Mouse (Mus musculus) retina, postnatal 7 days (tissue): ENCODE data around the gene Mrpl42.

Experiments used
- DNase-seq: peaks from one replicate; pipeline ENCODE4 v3.0.0-alpha.2; 2012; ENCODE audit warnings: low read depth, low spot score

The Mrpl42 gene

DNA sequence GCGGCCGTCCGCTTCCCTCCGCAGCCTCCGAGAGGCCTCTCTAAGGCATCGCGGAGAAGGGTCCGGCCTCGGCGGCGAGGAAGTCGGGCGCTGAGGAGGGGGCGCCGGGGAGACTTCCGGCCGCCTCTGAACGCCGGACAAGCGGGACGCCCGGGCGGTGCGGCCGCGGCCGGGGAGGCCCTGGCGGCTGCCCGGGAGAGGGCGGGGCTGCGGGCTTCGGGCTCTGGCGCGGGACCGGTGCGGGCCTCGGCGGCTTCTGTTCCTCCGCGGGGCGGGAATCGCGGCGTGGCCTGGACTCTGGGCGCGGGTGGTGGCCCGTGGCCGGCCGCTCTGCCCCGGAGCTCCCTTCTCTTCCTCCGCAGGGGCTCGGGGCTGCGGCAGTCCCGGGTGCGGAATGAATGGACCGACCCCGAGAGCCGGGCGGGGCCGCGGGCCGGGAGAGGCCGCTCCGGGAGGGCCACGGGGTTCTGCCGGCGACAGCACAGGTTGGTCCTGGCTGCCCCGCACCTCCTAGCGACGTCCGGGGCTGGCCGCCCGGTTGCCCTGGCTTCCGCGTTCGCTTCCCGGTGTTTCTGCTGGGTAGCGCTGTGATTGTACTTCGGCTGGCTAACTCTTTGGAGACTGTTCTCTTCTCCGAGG is 13.7 kb upstream of the Mrpl42 start:
- no peak for DNase-seq

DNA sequence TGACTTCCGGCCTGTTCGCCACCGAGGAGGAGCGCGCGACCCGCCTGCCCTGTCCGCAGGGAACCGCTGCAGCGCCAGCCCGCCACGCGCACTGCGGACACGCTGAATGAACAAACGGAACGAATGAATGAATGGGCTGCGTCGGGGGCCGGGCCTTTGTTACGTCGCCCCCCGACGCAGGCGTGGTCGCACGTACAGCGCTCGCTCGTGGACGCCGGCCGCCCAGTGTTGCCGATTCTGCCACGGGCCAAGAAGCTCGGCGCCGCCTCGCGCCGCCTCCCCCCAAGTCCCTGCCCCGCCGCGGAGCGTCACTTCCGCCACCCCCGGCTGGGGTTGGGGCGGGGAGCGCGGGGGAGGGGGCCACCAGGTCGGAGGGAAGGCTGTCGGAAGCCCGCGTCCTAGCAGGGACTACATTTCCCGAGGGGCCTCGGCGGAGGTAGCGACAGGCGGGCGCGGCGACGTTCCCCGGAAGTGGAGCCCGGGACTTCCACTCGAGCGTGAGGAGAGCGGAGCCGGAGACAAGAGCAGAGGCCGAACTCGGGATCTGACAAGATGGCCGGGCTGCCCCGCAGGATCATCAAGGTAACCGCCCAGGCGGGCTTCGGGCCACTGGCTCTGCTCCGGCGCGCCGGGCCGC is 13.0 kb upstream of the Mrpl42 start, which contains the start of gene Ube2n:
TSS of gene Ube2n (plus strand) at position 490 of the 637 bp plus-strand sequence.
- DNase-seq: peak; percentile 96

DNA sequence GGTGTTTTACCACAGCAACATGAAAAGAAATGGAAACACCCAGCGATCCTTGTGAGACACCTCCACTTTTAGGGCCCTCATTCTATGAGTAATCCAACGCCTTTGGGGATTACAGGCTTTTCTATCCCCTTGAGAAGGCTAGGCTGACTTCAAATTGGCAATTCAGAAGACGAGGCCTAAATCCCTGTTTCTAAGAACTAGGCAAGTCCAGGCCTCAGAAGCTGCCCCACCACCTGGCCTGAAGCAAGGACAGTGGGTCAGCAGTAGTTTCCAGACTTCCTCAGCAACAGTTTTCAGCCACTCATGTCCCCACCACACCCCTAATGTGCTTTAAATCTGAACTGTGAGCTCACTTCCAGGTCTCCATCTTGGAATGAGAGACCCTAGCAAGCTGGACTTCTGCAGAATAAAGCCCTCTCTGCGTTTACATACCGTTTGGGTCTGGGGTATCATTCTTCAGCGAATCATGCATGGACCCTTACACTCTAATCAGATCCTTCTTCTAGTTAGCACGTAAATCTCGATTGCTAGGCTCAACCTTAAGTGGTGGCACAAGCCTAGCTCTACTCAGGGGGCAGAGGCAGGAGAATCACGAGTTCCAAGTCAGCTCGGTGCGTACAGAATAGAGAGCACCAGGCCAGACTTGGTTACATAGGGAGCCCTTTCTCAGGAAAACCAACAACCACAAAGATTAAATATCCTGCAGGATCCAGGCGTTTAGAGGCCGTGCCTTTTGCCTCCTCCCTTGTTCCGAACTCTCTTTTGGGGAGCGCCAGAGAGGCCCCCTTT is 12.2 kb upstream of the Mrpl42 start:
- DNase-seq: no peak

DNA sequence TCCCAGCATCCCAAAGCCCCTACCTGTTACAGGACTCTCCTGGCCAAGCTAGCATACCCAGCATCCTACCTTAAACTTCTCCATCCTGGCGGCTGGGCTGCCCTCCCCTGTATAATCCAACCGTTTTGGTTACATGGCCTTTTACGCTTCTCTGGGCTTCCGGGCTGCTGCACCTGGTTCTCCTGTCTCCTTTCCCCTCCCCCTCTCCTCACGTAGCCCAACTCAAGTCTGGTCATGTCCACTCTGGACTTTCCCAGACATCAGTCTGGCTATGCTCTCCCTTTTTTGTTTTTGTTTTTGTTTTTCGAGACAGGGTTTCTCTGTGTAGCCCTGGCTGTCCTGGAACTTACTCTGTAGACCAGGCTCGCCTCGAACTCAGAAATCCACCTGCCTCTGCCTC is 10.9 kb upstream of the Mrpl42 start:
- no peak for DNase-seq

GRCm38 (mm10) chr10:95509263-95509662 is 7.5 kb upstream of the Mrpl42 start:
- DNase-seq: no peak

- no peak for DNase-seq
Observed at GRCm38 (mm10) chr10:95508793-95509192, 7.1 kb upstream of the Mrpl42 start.

DNA sequence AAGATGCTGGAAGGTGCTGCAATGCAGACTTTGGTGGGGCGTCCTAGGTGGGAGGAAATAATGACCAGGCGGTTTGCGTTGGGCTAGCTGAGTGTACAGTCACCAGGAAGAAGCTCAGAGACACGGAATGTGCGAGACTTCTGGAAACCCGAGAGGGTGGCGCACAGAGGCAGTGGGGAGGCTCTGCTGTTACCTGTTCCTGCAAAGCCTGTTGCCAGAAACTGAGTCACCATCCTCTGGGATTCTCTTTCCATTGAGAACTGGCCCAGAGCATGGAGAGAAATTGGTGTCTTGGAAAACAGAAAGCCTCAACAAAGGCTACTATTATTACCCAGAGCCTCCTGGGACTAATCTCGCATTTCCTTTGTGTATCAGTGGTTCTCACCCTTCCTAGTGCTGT is 6.4 kb upstream of the Mrpl42 start:
- DNase-seq: no peak

DNA sequence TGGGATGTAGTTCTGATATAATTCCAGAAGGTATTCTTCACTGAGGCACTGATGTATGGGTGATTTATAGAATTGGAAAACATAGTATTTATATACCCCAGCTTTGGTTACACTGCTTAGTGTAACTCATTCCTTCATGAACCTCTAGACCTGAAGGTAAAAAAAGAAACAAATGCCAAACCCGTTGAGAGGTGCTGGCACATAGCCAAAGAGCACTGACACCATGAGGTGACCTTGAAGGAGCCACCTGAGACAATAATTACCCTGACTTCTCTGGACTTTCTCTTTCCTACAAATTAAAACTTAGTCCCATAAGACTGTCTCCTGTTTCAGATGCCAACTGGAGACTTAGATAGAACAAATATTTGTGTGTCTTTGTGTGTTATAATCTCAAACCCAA is 2.6 kb upstream of the Mrpl42 start:
- DNase-seq: no peak

- DNase-seq: no peak
Observed at GRCm38 (mm10) chr10:95503443-95504235, 1.9 kb upstream of the Mrpl42 start.

DNA sequence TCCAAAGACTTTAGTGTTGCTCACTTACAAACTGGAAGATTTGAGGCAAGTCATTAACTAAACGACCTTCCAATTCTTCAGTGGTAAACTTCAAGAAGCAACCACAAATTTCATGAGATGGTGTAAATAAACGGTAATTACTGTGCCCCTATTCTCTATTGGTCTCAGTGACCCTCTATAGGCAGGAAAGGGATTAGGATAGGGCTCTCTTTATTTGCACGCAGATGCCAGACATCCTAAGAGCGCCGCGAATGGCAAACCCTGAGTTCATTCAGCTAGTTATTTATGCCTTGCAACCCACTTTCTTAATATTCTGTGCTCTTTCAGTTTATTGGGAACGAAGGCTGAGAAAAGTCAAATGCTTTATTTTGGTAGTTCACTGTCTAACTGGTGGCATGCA is 707 bp downstream of the Mrpl42 start:
- DNase-seq: no peak

- no peak for DNase-seq
Observed at GRCm38 (mm10) chr10:95494268-95494667, 7.5 kb downstream of the Mrpl42 start.

GRCm38 (mm10) chr10:95489653-95490052 is 12.1 kb downstream of the Mrpl42 start:
- peak; percentile 14 for DNase-seq

DNA sequence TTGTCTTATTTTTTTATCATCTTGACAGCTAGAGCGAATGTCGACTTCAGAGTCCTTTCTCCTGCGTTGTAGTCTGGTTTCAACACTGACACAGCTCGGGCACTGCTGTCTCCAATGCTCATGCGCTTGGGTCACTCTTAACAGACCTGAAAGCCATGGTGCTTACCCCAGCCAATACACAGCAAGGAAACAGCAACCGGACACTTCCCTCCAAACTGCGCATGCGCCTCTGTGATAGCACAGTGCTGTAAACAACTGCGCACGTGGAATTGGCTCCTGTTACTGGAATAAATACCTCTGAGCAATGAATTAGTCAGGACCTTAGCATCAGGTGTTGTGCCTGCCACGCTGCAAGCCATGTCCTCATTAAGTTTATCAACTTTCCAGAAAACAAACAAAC is 24.2 kb downstream of the Mrpl42 start:
- no peak for DNase-seq

GRCm38 (mm10) chr10:95475923-95476322 is 25.8 kb downstream of the Mrpl42 start:
- DNase-seq: peak; percentile 62

- DNase-seq: no peak
Observed at GRCm38 (mm10) chr10:95471889-95472547, 29.7 kb downstream of the Mrpl42 start.

DNA sequence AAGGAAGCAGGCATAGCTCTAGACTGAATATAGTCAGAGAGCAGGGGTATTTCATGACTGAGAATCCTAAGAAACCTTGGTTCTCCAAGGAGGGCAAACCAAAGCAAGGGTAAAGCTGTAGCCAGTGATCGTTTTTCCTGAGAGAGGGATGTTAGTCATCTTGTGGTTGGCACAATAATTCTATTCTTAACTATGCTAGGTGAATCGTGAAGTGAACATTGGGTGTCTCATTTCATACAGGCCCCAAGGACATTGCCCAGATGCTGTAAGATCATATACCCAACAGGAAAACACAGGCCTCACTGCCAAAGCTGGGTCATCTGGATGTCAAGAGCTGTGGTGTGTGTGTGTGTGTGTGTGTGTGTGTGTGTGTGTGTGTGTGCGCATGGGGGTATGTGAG is 30.6 kb downstream of the Mrpl42 start:
- DNase-seq: no peak

DNA sequence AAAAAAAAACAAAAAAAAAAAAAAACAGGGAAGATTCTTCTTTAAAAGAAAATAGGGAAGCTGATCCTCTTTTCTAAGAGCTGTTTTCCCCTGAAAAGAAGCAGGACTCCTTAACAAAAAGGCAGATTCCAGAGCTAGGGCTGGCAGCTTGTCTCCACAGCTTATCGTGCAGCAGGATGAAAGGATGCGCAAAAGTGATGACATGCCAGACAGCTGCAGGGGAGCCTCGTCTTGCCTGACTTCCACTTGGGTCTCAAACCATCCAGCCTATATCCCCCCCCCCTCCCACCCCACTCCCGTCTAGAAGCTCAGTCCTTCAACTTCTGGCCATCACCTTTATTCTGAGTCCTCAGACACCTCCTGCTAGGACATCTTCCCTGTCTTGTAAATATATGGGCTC is 32.8 kb downstream of the Mrpl42 start:
- DNase-seq: no peak

DNA sequence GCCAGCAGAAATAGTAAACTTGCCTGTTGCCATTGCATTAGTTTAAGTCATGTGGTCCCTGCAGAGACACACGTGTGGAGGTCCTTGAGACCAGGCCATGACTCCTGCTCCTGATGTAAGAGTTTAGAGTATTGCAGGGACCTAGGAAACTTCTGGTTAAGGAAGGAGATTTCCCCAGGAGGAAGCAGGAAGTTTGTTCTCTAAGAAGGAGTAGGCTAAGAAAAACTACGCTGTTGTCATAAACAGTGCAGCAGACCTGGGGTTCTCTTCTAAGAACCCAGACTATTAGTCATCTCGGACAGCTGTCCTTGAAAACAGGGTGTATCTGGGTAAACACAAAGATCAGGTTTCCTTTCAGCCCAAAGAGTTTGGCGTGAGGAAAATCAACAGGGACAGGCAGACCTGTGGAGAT is 36.2 kb downstream of the Mrpl42 start:
- no peak for DNase-seq

- no peak for DNase-seq
Observed at GRCm38 (mm10) chr10:95464527-95464926, 37.2 kb downstream of the Mrpl42 start.

- no peak for DNase-seq
Observed at GRCm38 (mm10) chr10:95462231-95462630, 39.5 kb downstream of the Mrpl42 start.

DNA sequence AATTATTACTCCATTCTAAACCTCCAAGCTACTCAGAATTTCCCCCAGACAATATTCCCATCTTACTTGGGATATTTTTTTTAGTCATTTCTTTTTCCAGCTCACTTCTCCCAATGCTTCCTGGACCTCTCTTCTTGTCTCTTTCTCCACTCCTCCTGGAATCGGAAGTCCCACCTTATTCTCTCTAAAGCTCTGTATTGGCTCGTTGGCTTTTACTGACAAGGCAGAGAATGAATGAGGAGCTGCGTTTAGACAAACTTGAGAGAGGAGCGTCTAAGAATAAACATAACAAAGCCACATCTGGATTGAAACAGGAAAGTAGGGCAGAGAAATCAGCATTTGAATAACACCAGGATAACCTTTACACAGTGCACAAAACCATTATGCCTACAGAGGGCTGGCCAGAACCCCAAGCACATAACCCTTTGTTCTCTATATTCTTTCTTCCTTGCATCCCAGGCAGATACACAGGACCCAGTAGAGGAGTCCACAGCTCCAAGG is 40.6 kb downstream of the Mrpl42 start:
- DNase-seq: no peak
